Mouse (Mus musculus) bone marrow macrophage, adult 2 months (primary cell): ENCODE measurements around the gene Chd1l.

Source experiments
- CTCF ChIP-seq: IDR thresholded peaks from 2 replicates; pipeline ENCODE4 v1.5.1; 2012; ENCODE audit warnings: low read depth, mild to moderate bottlenecking, low read length, moderate library complexity
- POLR2A ChIP-seq: IDR thresholded peaks from 2 replicates; pipeline ENCODE4 v1.6.1; 2012; ENCODE audit warnings: mild to moderate bottlenecking, low read depth, low read length, borderline replicate concordance

DNA sequence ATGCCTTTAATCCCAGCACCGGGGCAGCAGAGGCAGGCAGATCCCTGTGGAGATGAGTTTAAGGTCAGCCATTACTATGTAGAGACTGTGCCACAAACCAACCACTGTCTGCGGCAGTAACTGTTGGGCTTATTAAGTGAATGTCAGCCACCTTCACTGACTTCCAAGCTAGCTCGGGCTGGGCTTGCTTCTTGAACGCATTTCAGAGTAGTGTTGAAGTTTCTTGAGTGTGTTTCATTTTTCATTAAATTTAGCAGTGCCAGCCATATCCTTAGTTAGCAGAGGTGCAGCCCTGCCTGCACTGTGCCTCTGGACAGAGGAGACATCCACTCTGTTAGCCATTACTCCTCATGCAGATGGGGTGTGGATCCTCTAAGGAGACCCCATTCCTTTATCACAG lies 20.7 kb upstream of the Chd1l start:
- TF ChIP-seq CTCF (no peak), POLR2A (no peak)
